Mouse (Mus musculus) ovary, postnatal 10 days (tissue): Measurements from ENCODE around the gene Gm20388.
"Not testable (repeated sequence)": the region's sequence is repeated elsewhere in the genome, so short reads cannot be mapped to it uniquely, and the experiment has no call there.

ENCODE experiments used
- DNase-seq: peaks from one replicate; pipeline ENCODE4 v3.0.0; 2022; ENCODE audit warnings: low spot score

Gm20388 gene

DNA sequence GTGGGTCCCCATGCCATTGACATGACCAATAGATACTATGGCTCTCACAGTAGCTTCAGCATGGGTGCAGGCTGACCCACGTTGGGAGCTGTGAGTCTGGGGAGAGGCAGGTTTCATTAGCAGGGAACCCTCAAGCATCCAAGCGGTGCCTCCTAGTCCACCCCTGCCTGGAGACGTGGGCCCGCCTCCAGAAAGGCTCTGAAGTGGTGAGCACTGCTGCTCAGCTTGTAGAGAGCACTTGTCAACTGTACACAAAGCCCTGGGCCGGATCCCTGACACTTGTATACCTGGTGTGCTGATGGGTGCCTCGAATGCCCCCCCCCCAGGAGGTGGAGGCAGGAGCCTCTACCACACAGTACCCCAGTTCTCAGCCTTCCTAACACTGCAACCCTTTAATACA lies 2392.8 kb downstream of the Gm20388 start:
- DNase-seq, result no peak

DNA sequence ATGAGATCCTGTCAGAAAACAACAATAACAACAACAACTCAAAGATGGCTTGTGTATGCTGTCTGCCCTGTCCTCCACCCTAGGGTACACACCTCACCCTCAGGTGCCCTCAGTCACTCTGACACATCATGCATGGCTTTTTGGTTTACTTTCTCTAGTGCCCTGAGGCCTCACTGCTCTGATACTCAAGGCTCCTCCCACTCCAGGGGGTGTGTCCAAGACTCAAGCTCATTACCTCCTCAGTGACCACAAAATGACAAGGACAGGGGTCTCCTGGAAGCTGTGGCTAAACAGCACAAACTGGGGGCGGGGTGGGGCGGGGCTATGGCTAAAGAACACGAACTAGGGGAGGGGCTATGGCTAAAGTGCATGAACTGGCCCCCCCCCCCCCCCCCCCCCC lies 2393.4 kb downstream of the Gm20388 start:
- no peak for DNase-seq

DNA sequence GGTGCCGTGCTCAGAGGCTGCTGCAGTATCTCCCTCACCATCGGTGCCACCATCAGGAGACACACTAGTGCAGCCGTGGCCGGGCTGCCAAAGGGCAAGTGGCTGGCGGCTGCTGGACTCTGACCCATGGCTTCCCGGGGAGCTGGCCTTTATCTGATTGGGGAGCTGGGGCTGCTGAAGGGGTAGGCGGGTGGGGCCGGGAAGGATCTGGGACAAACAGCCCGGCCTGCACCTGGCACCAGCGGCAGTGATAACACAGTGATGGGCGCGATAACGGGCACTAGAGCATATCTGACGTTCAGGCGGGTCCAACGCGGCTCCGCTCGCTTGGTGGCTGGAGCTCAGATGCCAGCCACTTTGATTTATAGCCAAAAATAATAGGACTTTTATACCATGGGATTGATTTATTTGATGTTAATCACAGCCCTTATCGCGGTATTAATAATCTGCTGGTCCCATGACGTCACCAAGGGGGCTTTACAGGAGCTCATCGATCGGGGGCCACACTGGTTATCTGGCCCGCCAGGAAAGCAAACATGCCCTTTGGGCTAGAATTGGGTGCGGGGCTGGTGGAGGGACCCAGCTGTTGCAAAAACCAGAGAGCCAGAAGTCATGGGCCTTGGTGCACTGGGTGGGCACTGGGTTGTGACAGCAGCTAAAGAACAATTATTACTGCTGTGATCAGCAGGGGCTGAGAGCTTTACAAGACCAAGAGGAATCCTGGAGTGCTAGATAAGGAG lies 2396.2 kb downstream of the Gm20388 start:
- no peak for DNase-seq

DNA sequence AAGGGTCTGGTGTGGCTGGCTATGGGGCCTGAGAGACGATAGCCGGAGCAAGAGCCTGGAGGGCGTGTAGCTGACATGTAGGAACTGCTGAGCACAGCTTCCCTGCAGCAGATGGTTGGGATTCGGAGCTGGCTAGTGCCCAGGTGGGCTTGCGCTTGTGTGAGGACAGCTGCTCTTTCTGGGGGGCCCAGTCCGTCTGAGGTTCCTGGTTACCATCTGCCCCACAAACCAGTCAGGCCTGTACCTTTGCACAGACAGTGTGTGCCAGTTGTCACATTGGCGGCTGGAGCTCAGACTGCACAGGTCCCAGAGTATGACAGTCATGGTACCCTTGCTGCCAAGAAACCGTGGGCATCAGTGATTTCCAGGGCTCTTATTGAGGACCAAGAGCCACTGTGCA lies 2397.2 kb downstream of the Gm20388 start:
- no peak for DNase-seq

DNA sequence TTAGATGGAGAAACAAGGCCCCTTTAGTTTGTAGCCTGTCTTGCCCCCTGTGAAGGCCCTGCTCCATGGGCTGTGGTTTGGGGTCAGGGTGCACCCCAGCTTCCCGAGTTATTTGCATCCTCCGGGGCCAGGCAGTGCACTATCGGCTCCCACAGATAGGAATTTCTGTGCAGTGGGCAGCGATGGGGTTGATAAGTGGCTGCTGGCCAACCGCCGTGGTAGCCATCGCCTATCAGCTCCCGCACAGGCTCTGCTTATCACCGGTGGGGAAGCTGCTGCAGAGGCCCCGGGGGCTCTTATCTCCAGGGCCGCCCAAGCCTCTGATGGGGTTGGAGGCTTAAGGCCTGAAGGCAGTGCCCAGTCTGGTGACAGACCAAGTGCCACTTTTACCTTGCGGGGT lies 2398.6 kb downstream of the Gm20388 start:
- DNase-seq, result no peak

DNA sequence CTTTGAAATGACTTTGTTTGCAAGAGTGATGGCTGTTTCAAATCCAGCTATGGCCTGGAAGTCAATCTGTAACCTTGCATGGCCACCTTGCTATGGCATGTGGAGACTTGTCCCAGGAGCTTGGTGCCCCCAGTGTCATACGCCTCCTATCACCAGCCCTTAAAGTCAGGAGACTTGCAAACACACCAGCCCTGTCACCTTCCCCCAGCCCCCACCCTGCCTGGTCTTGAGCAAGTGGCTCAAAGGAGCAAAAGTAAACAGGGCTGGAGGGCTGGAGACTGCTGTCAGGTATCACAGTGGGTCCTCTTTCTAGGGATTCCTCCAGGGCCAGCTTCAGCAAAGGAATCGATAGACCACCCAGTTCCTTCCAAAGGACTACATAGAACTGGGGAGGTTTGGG lies 2400.5 kb downstream of the Gm20388 start:
- DNase-seq, result no peak

DNA sequence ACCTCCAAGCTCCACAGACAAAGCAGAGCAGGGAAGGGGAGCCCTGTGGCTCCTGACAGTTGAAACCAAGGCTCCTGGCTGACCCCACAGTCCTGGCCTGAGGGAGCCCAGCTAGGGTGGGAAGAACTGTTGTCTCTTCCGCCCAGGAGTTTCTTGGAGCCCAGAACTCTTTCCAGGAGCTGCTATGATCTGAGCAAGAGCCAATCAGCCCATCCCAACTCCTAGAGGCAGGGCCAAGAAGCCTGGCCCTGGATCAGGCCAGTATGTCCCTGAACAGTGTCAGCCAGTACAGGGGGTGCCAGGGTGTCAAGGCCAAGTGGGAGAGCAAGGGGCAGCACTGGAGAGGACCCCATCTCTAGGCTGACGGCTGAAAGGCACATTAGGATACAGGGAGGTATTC lies 2401.9 kb downstream of the Gm20388 start:
- DNase-seq, result no peak

DNA sequence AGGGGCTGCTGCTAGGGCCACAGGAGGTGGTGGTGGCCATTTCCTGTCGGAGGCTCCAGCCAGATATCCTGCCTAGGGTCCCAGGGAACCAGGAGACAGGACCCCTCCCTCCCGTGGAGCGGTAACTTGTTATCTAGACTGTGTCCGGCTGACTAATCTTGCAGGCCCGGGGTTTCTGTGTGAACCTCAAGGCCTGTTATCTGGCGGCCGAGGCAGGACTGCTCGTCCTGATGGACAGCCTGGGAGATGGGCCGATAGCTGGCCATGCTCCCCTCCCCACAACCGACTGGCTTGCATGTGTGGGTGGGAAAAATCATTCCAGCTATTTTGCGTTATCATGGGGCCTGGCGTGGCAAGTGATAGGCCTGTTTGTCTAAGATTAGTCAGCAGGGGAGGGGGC lies 2402.7 kb downstream of the Gm20388 start:
- DNase-seq, result no peak

DNA sequence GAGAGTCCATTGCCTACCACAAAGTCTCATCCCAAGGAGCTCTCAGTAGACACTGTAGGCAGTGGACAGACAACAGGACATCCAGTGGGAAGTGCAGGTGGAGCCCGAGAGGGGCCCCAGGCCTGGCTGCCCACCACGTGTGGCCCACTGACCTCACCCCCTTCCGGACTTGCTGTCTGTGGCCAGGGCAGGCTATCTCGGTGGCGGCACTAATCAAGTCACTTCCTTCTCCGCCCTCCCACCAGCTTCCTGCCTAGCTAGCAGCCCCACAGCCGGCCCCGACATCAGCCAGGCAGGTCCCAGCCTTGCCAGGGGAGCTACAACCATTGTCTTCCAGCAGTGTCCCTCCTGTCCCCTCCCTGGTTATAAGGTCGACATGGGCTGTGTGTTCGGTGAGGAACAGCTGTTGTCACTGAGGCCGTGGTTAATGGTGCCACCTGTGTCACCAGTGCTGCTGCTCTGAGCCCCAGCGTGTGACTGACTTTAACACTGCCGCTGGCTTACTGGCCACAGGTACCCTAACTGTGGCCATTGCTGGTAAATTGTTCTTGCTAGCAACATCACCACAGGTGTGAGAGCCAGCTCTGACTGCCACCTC lies 2404.4 kb downstream of the Gm20388 start:
- no peak for DNase-seq

DNA sequence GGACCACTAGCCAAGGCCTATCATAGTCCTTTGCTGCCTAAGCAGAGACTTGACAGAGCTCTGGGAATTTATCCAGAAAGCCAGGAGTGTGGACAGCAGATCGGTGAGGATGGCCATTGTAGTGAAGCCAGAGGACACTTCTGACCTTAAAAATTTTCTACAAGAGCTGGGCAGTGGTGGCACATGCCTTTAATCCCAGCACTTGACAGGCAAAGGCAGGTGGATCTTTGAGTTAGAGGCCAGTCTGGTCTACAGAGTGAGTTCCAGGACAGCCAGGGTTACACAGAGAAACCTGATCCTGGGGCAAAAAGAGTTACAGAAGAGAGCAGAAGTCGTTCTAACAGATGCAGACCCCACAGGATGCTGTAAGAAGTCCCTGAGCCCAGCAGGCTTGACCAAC lies 2405.8 kb downstream of the Gm20388 start:
- DNase-seq, result no peak

DNA sequence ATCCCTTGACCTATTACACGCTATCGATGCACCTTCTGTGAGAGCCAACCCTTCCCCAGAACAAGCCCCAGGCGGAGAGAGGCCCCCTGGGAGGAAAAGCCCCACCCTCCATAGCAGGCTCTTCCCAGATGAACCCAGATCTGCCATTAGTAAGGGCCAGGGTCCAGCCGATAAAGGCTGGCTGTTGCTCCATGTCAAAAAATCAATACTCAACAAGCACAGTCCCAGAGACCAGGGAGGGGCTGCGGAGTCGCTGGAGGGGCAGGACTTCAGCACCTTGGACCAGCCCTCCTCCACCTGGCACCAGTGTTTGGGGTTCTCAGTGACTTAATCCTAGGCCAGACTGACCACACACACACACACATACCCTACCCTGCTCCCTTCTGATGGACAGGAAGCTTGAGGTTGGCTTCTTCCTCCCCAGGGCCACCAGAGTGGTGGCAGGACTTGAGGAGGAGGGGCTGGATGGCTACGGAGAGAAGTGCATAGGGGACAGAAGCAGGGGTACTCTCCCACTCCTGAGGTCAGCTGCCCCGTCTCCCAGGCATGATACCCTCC lies 2407.4 kb downstream of the Gm20388 start:
- no peak for DNase-seq

DNA sequence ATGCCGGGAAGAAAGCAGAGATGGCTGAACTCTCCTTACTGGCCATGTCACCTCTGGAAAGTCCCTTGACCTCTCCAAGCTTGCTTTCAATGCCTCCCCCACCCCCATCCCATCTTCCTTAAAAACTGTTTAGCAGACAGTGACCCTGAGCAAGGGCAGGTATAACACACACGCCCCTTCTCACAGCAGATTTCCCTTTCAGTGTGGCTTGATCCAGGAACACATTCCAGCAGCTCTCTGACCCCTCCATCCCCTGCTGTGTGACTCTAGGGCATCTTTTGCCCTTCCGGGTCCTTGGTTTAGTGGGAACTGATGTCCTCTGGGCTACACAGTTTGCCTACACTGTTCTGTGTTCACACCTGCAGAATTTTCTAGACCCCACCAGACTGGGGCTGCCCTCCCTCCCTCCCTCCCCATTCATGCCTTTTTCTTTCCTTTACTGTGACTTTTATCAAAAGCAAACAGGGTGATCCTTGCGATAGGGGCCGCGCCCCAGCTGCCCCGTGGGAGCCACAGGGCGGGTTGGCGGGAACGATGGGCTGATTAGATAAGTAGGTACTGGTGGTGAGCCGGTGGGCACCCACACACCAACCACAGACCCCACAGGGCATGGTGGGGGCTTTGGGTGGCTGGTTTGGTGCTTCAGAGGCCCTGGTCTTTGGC lies 2408.5 kb downstream of the Gm20388 start:
- no peak for DNase-seq

DNA sequence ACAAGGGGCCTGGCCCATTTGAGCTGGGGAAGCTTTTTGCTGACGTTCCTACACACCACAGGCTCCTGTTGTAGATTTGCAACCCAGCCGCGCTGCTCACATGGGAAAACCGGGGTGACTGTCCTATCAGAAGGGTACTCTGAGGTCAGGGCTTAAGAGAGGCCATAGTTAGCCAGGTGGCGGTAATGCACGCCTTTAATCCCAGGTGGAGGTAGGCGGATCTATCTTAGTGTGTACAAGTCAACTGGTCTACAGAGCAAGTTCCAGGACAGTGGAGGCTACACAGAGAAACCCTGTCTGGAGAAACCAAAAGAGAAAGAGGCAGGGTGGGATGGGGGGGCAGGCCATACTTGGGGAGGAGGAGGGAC lies 2409.1 kb downstream of the Gm20388 start:
- DNase-seq, result no peak

DNA sequence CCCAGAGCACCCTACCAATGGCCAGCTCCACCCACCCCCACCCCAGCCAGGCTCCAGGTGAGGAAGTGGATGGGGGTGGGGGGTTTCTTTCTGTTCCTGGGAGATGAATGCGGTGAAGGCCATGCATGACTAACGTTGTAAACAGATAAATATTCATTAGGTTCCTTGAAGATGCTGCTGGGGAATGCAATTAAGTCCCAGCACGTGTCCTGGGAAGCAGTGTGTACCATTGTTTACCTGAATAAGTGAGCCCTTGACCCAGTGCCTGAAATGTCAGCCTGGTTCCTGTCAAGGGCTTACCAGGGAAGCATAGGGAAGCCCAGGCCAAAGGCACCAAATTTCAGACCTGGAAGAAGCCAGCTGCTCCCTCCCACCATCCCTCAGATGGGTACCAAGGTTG lies 2409.9 kb downstream of the Gm20388 start:
- DNase-seq, result no peak

DNA sequence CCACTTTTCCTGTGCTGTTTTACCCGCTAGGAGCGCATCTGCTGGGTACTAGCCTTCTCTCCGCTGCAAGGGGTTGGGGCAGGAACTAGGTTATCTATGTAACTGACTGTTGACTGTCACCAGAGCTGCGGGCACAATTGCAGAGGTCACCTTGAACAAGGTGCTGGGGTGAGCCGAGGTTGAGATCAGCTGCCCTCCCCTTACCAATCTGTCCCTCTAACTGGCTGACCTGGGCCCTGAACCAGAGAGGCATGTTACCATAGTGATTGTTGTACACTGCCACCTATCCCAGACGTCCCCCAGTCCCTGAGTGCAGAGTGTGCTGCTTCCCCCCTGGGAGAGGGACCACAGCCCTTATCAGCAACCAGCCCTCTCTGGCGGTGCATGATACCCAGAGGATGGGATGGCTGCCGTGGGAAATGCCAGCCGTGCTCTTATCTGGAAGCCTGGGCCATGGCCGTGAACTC lies 2410.8 kb downstream of the Gm20388 start:
- DNase-seq, result no peak

DNA sequence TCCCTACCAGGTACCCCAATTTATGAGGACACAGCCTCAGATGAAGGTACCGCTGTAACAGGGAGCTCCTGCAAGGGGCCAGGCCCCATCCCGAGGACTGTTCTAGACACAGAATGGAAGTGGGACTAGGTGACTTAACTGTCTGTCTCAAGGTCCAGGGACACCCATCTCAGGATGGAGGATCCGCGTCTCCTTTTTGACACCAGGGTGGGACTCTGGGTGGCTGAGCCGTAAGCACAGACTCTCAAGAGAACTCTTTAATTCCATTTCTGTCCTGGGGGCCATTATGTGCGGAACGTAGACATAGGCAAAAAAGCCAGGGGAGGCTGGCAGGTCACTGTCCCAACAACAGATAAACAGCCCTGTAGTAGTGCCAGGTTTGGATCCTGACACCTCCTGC lies 2411.5 kb downstream of the Gm20388 start:
- no peak for DNase-seq

DNA sequence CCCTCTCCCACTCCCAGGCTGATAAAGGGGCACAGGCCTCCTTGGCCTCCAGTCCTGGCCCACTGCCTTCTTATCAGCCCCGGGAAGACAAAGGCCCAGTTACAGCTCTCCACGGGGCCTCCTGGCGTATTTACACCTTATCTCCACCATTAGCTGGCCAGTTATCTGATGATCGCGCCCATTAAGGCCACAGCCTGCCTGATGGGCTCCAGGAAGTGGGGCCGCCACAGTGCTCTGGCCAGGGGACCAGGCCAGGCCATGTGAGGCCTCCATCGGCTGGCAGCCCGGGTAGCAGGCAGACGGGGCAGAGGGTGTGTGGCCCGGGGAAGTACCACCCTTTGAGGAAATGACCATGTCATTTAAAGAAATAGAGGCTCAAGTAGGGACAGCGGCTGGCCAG lies 2412.2 kb downstream of the Gm20388 start:
- DNase-seq, result no peak

DNA sequence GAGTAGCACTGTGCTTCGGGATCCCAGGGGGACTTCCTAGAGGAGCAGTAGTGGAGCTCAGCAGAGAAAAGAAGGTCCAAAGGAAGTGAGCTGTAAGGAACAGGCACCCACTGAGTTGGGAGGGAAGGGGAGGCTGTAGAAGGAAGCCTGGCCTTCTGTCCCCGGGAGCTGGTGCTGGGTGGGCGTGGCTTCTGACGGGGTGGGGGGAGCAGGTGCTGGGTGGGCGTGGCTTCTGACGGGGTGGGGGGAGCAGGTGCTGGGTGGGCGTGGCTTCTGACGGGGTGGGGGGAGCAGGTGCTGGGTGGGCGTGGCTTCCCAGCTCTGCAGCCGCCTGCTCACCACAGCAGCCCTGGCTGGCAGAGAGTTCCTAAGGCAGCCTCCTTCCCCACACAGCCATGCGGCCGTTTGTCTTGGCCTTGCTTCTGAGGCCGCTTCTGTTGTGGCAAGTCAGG lies 2413.3 kb downstream of the Gm20388 start:
- not testable (repeated sequence) for DNase-seq

DNA sequence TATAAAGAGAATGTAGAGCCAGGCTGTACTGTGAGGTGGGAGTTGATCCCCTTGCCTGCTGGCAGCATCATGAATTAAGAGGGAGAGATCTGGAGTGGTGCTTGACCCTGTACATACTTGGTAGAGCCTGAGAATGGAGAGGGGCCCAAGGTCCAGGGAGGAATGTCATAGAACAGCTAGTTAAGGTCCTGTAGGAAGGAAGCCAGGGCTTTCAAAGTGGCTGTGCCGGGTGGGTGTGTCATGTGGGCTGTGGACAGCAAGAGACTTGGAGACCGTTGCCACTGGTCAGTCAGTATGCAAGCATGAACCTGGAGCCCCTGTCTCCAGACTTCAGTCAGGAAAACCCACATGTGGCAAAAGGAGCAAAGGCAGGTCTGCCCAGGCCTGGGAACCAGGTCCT lies 2414.6 kb downstream of the Gm20388 start:
- DNase-seq, result no peak

DNA sequence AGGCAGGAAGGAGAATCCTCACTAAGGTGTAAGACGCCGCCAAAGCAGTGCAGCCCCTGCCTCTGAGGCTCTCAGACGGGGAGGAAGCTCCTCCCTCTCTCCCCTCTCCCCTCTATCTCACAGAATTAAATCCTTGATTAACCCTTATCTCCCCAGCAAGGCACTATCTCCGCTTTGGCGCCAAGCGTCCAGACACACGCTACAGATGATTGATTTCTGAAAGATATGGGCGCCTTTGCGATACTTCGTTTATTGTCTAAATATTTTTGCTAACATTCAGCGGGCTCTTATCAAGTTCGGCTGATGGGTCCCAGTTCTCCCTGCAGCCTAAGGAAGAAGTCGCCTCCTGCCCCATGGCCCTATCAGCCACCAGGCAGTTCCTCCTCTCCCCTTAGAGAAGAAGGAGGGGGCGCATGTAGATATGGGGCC lies 2415.5 kb downstream of the Gm20388 start:
- DNase-seq, result no peak

DNA sequence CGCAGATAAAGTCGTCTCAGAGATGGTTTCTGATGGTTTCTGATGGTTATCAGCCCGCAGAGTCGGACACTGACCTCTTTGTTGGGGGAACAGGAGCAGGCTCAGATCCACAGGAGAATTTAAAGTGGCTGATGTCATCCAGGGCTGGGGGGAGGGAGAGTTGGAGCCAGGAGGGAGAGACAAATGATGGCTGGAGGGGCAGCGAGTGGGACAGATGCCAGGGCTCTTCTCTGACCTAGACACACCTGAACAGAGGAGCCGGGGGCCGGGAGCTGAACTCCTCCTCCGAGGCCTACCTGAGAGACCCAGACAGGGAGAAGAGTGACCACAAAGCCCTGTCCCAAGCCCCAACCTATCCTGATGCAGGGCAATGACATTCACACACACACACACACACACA lies 2418.4 kb downstream of the Gm20388 start:
- no peak for DNase-seq

DNA sequence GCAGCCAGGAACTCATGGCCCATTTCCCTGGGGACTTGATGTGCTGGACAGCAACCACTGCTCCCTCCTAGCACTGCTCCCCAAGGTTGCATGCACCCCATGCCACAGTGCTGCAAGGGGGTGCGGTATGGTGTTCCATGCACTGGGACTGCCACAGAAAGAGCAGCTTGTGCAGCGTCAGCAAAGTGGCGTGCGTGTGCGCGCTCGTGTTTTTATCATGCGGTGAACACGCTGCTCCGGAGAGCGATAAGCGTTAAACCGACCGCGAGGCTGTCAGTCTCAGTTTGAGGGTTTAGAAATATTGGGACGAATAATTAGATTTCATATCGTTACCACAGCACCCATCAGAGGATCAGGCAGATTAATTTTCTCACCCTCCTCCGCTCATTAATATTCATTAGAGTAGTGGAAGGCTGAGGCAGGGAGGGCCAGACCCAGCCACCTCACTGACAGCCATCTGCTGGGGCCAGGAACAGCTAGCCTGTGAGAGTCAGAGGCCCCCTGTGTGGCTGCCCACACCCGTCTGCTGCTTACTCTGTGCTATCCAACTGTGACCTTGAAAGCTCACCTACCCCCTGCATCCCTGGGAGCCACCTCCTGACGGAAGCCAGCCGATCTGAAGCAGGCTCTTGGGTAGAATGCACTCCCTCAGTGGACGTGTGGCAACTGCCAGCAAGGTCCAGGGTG lies 2419.1 kb downstream of the Gm20388 start:
- DNase-seq, result no peak
